Mouse (Mus musculus) gastrocnemius, adult 2 months (tissue): ENCODE results near the gene Spock1. TPM values are rescaled to one million over a fixed set of nuclear protein-coding genes. Genes with fewer than 3 reads are reported as not detected.

ENCODE experiments used
- DNase-seq: peaks from one replicate; pipeline ENCODE4 v3.0.0; 2022
- H3K27ac ChIP-seq: fragments of 200-600 bp; 2 replicates; pipeline ENCODE4 v1.8.1; 2022; ENCODE audit warnings: mild to moderate bottlenecking
- H3K4me3 ChIP-seq: fragments of 200-600 bp; 2 replicates; pipeline ENCODE4 v1.8.1; 2022; ENCODE audit warnings: mild to moderate bottlenecking, moderate library complexity
- CTCF ChIP-seq: fragments of 200-600 bp; IDR thresholded peaks from 2 replicates; pipeline ENCODE4 v1.8.1; 2022; ENCODE audit warnings: antibody characterized with exemption, mild to moderate bottlenecking, moderate library complexity
- intact Hi-C: fragments of 180-260 bp; cut with DNase I; formaldehyde crosslinking; loops from one replicate; pipeline ENCODE4 v1.15.1; 2025
- total RNA-seq, 2 experiments: library from RNA; stranded (reverse); gene quantifications; 2 replicates each; pipeline ENCODE4 v1.2.3; 2021

Spock1 gene
- total RNA-seq, 2 experiments from 2014 or later, result 0.13 to 0.78 TPM

DNA sequence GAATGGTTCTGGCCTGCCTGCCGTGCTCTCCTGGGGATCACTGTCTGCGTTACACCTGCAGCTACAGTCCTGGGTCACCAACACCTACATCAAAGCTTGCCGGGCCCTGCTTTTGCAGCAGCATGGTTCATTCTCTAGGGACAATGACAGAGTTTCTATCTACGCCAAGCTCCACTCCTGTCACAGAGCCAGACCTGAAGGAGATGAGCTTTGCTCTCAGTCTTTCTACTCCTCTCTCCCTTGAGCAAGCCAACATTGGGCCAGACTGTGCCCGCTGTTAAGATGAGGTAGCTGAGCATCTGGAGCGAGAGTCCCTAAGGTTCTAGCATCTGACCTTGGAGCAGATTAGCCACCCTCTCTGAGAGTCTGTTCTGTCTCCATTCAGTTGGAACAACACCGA is 95.5 kb downstream of the Spock1 start:
- DNase-seq, result no peak
- Histone ChIP-seq H3K27ac (no peak overlapping the region), H3K4me3 (no peak overlapping the region)
- no peak for TF ChIP-seq CTCF
- intact Hi-C loops, result no loop called here

DNA sequence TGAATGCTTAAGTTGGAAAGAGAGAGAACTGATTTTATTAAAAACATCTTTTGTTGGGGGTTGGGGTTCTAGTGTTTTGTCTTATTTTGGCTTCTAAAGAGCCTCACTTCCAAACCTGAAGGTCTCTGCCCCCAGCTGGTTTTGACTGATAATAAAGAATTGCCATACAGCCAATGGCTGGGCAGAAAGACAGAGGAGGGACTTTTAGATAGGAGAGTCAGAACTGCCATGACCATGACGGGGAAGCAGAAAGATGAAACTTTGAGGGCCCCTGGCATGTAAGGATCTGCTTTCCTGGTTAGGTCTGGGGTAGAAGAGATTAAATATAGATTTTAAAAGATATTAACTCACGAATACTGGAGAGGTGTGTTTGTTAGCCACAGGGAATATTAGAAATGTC is 96.9 kb downstream of the Spock1 start:
- DNase-seq, result no peak
- TF ChIP-seq CTCF, result no peak
- Histone ChIP-seq H3K4me3 (no peak overlapping the region), H3K27ac (no peak overlapping the region)
- intact Hi-C loops, result no loop called here

DNA sequence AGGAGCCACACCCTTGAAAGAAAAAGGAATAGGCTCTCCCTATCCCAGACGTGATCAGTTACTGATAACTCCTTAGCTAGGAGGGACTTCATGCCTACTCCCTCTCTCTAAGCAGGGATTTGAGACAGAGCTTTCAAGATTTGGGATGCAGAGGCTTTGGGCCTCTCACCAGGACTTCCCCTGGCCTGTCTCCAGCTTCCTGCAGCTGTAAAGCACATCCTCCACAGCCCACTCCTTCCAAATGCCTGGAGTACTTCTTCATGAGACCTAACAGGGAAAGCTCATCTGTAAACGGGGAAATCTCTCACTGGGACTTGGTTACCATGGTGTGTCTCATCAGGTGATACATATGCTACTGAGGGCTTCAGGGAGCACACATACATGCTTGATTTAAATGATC is 97.3 kb downstream of the Spock1 start:
- H3K4me3 ChIP-seq, result no peak overlapping the region
- no peak for DNase-seq
- H3K27ac ChIP-seq, result no peak overlapping the region
- no peak for TF ChIP-seq CTCF
- intact Hi-C loops, result no loop called here

DNA sequence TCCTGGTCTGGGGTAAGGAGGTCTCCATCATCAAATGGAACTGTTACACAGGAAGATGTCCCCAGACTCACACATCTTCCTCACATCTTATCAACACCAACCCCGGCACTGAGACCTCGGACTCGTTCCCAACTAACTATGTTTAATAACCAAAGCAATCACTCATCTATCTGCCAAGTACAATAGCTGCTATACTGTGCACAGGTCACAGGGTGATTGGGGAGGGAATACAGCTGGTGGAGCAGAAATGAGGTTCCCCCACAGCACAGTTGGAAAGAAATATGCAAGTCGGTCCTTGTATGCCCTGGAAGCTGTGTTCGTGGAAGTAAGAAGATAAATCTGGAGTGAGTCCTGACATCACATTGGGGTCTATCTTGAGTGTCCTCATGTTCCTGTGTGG is 98.0 kb downstream of the Spock1 start:
- DNase-seq, result no peak
- intact Hi-C loops, result no loop called here
- H3K27ac ChIP-seq, result no peak overlapping the region
- no peak for TF ChIP-seq CTCF
- H3K4me3 ChIP-seq, result no peak overlapping the region

DNA sequence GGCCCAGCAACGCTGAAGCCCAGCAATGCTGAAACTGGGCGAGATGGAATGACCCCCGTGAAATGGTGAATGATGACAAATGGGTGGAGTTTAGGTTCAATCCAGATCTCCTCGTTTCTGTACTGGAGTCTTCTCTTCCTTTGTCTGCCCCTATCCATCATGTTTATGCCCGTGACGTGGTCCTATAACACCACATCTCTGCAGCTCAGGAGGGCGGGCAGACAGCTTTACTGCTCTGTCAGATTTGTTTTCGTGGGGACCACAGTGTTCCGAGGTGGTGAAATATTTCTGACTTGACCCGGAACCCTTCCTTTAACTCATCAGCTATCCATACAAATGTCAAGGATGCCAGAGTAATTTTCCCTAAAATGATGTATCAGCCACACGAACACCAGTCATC is 98.5 kb downstream of the Spock1 start:
- intact Hi-C loops, result no loop called here
- TF ChIP-seq CTCF, result no peak
- no peak for DNase-seq
- H3K4me3 ChIP-seq, result no peak overlapping the region
- no peak overlapping the region for H3K27ac ChIP-seq

DNA sequence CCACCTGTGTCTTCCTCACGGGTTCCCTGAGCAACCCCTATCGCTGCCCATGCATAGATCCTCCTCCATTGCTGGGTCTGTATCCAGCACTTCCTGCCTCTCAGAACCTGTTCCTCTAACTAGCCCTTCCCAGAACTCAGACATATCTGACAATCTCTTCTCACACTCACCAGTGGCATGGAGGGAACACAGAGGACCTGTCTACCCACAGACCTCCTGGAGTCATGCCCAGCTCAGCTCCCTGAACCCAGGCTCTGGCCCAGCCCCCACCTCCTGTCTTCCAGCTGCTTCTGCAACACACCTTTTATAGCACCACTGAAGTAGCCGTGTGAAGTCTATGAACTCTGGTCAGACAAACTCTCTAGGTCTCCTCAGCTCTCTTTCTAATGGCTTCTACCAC is 101.3 kb downstream of the Spock1 start:
- Histone ChIP-seq H3K4me3 (no peak overlapping the region), H3K27ac (no peak overlapping the region)
- intact Hi-C loops, result no loop called here
- no peak for DNase-seq
- TF ChIP-seq CTCF, result no peak

DNA sequence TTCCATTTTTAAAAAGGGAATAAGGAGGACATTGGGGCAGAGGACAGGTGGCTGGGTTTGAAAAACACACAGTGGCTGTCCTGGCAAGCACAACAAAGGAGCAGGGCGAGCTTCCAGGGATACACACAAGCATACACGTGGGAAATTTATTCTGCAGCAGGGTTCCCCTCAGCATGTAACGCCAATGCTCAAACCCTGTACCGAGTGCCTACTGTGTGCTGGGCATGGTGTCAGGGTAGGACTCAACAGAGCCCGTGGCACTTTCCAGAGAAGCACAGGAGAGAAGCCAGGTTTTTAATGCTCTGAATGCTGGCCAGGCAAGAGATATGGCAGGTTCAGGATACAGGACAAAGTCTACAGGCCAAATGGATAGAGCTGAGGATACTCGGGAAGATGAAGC is 101.8 kb downstream of the Spock1 start:
- no peak for DNase-seq
- intact Hi-C loops, result no loop called here
- no peak for TF ChIP-seq CTCF
- no peak overlapping the region for H3K4me3 ChIP-seq
- no peak overlapping the region for H3K27ac ChIP-seq

DNA sequence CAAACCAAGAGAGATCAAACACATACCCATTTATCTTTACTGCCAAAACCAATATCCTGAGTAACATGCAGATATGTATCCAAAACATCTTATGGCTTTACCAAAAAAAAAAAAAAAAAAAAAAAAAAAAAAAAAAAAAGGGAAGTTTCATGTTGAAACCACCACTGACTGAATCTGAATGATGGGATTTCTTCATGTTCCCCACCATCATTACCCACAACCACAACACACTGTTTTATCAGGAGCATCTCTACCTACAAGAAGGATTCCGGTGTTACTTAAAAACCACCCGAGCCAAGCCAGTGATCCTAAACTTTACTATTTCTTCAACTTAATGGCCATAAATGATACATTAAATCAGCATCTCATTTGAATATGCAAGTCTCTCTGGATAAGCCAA is 109.5 kb downstream of the Spock1 start:
- no peak for DNase-seq
- intact Hi-C loops, result no loop called here
- no peak overlapping the region for H3K27ac ChIP-seq
- no peak overlapping the region for H3K4me3 ChIP-seq
- no peak for TF ChIP-seq CTCF

DNA sequence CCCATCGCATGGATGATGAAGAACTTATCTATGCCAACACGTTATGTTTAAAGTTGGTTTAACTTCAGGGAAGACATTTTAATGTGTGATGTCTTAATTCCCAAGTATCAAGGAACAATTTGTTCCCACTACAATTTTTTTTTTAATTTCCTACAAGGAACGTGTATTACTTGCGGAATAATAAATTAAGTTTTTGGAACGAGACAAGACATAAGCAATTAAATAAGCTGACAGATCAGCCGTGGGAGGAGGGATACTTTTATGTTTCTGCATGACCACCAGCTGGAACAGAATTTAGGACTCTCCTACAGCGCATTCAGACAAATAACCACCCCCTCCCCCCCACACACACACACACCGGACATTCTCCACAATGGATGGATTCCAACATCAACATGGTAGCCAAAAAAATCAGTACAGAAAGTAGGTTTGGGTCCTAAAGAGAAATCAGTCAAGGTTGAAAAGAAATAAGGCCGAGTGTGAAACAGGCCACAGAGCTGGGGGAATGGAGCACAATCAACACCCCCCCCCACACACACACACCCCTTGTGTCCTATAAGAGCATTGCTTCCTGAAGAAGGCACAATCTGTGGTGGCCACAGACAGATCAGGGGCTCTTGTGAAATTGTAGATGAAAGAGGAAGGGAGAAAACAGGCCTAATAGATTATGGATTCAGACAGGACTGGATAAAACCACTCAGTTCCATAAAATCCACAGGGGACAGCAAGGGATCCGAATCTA is 111.0 kb downstream of the Spock1 start:
- H3K27ac ChIP-seq, result no peak overlapping the region
- no peak for TF ChIP-seq CTCF
- H3K4me3 ChIP-seq, result no peak overlapping the region
- no peak for DNase-seq
- intact Hi-C loops, result no loop called here

DNA sequence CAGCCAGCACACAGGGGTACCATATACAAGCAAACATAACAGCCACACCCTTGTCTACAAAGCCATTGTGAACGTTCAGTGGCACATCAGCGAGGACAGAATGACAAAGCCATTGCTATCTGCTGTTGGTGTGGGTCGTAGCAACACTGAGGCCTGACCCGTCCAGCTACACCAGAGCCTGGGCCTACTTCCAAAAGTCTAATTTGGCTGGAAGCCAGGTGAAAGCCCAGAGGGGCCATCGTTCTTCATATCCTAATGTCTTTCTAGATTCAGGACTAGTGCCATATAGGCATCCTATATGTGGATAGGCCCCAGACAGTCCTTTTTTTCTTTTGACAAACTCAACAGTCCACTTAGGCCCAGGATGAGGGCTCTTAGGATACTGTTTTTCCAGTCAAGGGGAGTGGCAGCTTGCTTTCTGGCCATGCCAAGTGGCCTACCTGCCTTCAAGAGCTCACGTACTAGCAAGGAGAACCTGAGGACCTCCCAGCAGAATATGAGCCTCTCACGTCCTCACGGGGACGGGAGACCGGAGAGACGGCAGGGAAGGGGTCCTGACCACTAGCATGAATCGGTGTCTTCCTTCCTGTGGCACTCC is 114.4 kb downstream of the Spock1 start:
- intact Hi-C loops, result no loop called here
- no peak overlapping the region for H3K27ac ChIP-seq
- no peak for DNase-seq
- TF ChIP-seq CTCF, result no peak
- no peak overlapping the region for H3K4me3 ChIP-seq

DNA sequence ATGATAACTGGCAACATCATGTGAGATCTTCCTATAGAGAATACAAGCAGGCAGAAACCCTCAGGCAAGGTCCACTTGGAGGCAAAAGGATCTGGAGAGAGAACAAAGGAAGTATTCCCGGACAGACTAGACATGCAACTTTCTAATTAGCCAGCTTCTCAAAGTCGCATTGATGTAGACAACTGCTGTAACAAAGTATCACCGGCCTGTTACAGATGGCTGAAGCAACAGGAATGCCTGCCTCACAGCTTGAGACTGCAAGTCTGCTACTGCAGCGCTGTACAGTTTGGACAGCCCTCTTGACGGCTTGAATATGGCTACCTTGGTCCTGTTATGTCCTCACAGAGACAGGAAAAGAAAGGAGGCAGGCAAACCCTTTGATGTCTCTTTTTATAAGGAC is 118.3 kb downstream of the Spock1 start:
- no peak overlapping the region for H3K27ac ChIP-seq
- no peak for TF ChIP-seq CTCF
- no peak overlapping the region for H3K4me3 ChIP-seq
- no peak for DNase-seq
- intact Hi-C loops, result no loop called here

DNA sequence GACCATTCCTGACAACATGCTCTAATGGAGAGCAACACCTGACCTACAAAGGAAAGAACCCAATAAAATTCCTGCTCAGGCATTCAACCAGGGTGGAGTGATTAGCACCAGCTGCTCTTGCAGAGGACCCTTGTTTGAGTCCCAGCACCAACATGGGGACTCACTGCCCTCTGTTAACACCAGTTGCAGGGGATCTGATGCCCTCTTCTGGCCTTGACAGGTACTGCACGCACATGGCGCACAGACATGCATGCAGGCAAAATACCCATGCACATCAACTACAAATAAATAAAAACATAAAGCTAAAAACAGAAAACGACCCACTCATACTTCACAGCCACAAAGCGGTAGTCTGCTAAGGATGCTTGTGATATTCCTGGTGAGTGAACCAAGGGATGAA is 119.8 kb downstream of the Spock1 start:
- intact Hi-C loops, result no loop called here
- no peak for DNase-seq
- TF ChIP-seq CTCF, result peak; percentile 12; the same call in 1 of the 2 replicates
- Histone ChIP-seq H3K27ac (no peak overlapping the region), H3K4me3 (no peak overlapping the region)

DNA sequence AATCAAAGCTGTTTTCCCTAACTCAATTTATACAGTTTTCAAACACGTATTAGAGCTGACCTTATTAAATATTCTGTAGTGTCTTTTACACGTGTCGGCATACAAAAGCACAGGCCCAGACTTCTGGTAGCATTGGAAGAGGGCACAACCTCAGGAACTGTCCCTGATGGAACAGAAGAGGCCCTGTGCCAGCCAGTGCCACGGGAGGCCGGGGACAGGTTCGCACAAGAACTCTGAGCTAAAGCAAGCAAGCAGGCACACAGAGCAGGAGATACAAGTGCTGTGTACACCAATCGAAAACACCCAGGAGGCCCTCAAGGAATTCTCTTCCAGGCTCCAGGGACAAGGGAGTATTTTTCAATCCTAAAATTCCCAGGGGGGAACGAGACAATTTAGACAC is 121.9 kb downstream of the Spock1 start:
- H3K27ac ChIP-seq, result no peak overlapping the region
- intact Hi-C loops, result no loop called here

DNA sequence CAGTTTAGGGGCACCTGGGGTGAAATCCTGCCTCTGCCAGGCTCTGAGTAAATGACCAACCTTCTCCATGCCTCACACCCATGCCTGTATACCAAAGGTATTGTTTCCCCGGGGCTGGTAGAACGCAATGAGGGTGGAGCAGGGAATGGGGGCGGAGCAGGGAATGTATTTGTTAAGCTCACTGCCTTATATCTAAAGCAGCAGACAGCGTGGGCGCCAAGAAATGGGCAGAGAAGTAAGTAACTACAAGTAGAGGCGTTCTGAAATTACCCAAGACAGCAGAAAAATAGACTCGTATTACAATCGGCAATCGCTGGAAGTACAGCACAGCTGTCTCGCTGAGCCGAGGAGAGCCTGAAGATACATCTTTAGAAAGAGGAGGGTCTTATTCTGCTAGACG is 125.2 kb downstream of the Spock1 start:
- no peak for DNase-seq
- TF ChIP-seq CTCF, result no peak
- H3K27ac ChIP-seq, result no peak overlapping the region
- no peak overlapping the region for H3K4me3 ChIP-seq
- intact Hi-C loops, result no loop called here

More for the DNA sequence above, 121.9 kb downstream of the Spock1 start:
- H3K4me3 ChIP-seq, result no peak overlapping the region
- no peak for DNase-seq
- TF ChIP-seq CTCF, result no peak
